Mouse (Mus musculus): Measurements from ENCODE around the gene Antxr1.

- no peak for TF ChIP-seq POLR2A (IDR thresholded peaks at IDR 0.05; ENCODE audit: borderline replicate concordance, insufficient read depth, low read length)
- no peak for TF ChIP-seq CTCF (IDR thresholded peaks at IDR 0.05; ENCODE audit: borderline replicate concordance, insufficient read depth, low read depth, low read length)
Observed at GRCm38 (mm10) chr6:87369223-87369622, 33.6 kb upstream of the Antxr1 start.

Data from cerebellum, adult 2 months (tissue).